Mouse (Mus musculus) embryo, embryonic 11.5 days (tissue): ENCODE results near the gene Drosha.
A peak's percentile ranks its signal among the peaks of the same experiment; 100 is the strongest.
"Not testable (repeated sequence)": the region's sequence is repeated elsewhere in the genome, so short reads cannot be mapped to it uniquely, and the experiment has no call there.

Experiments used
- DNase-seq: peaks from one replicate; pipeline ENCODE4 v3.0.0-alpha.2; 2012; ENCODE audit warnings: low read depth, low spot score

Gene Drosha

GRCm38 (mm10) chr15:12824197-12824952 lies at the start of gene Drosha, which contains the start of gene 6030458C11Rik:
TSS of gene Drosha (plus strand) at chr15:12824815.
TSS of gene 6030458C11Rik (minus strand) at chr15:12824649.
- DNase-seq, result peak; percentile 98

GRCm38 (mm10) chr15:12781296-12781695 lies 43.3 kb upstream of the Drosha start:
- no peak for DNase-seq

GRCm38 (mm10) chr15:12781729-12782326 lies 42.8 kb upstream of the Drosha start:
- no peak for DNase-seq

- DNase-seq, result no peak
Observed at GRCm38 (mm10) chr15:12788536-12788935, 36.1 kb upstream of the Drosha start.

GRCm38 (mm10) chr15:12789406-12789867 lies 35.2 kb upstream of the Drosha start:
- DNase-seq, result peak; percentile 11

GRCm38 (mm10) chr15:12794311-12794710 lies 30.3 kb upstream of the Drosha start:
- DNase-seq, result no peak

GRCm38 (mm10) chr15:12795457-12795894 lies 29.1 kb upstream of the Drosha start:
- DNase-seq, result peak; percentile 76

- no peak for DNase-seq
Observed at GRCm38 (mm10) chr15:12795909-12796470, 28.6 kb upstream of the Drosha start.

GRCm38 (mm10) chr15:12798043-12798442 lies 26.6 kb upstream of the Drosha start:
- no peak for DNase-seq

- no peak for DNase-seq
Observed at GRCm38 (mm10) chr15:12800405-12801141, 24.0 kb upstream of the Drosha start.

- not testable (repeated sequence) for DNase-seq
Observed at GRCm38 (mm10) chr15:12801142-12801506, 23.5 kb upstream of the Drosha start.

- DNase-seq, result no peak
Observed at GRCm38 (mm10) chr15:12805071-12805470, 19.5 kb upstream of the Drosha start.

- DNase-seq, result no peak
Observed at GRCm38 (mm10) chr15:12807088-12807487, 17.5 kb upstream of the Drosha start.

GRCm38 (mm10) chr15:12809305-12809704 lies 15.3 kb upstream of the Drosha start:
- DNase-seq, result no peak

- DNase-seq, result no peak
Observed at GRCm38 (mm10) chr15:12812646-12813045, 12.0 kb upstream of the Drosha start.

GRCm38 (mm10) chr15:12817592-12817991 lies 7.0 kb upstream of the Drosha start:
- no peak for DNase-seq

- no peak for DNase-seq
Observed at GRCm38 (mm10) chr15:12822416-12823395, 1.9 kb upstream of the Drosha start.

- no peak for DNase-seq
Observed at GRCm38 (mm10) chr15:12823455-12824119, 1.0 kb upstream of the Drosha start.

GRCm38 (mm10) chr15:12824965-12825364 lies 350 bp downstream of the Drosha start:
- peak; percentile 16 for DNase-seq

- no peak for DNase-seq
Observed at GRCm38 (mm10) chr15:12825408-12825807, 793 bp downstream of the Drosha start.
